Mouse (Mus musculus) liver, embryonic 11.5 days (tissue): ENCODE measurements around the gene Ldb2. TPM values are rescaled to one million over a fixed set of nuclear protein-coding genes. Genes with fewer than 3 reads are reported as not detected.

Experiments used
- ATAC-seq: fragments of 200-750 bp; cut with Nextera tagmentation; replicated peaks from 2 replicates; pipeline ENCODE4 v1.8.0; 2017; ENCODE audit warnings: moderate number of reproducible peaks, mild to moderate bottlenecking, moderate TSS enrichment, moderate library complexity; ENCODE audit not compliant: low FRiP score
- DNase-seq: peaks from one replicate; pipeline ENCODE4 v3.0.0-alpha.2; 2017; ENCODE audit warnings: low spot score
- H3K27ac ChIP-seq: fragments of 300-500 bp; sonication (generic); 2 replicates; pipeline ENCODE4 v1.5.1; 2014; ENCODE audit warnings: mild to moderate bottlenecking, low read depth, low read length, control low read depth
- H3K27me3 ChIP-seq: fragments of 300-500 bp; sonication (generic); replicated peaks from 2 replicates; pipeline ENCODE4 v1.6.1; 2014; ENCODE audit warnings: low read length, mixed read lengths; ENCODE audit not compliant: control insufficient read depth, insufficient read depth
- H3K36me3 ChIP-seq: fragments of 300-500 bp; sonication (generic); 2 replicates; pipeline ENCODE4 v1.6.1; 2014; ENCODE audit warnings: mild to moderate bottlenecking, low read length, moderate library complexity, mixed read lengths; ENCODE audit not compliant: control insufficient read depth, insufficient read depth
- H3K4me1 ChIP-seq: fragments of 300-500 bp; sonication (generic); replicated peaks from 2 replicates; pipeline ENCODE4 v1.6.1; 2014; ENCODE audit warnings: low read length, mixed read lengths; ENCODE audit not compliant: control insufficient read depth, insufficient read depth
- H3K4me2 ChIP-seq: fragments of 300-500 bp; sonication (generic); 2 replicates; pipeline ENCODE4 v1.6.1; 2014; ENCODE audit warnings: mild to moderate bottlenecking, control low read depth, moderate library complexity
- H3K4me3 ChIP-seq: fragments of 300-500 bp; sonication (generic); 2 replicates; pipeline ENCODE4 v1.5.1; 2014; ENCODE audit warnings: low read depth, low read length, control low read depth
- H3K9ac ChIP-seq: fragments of 300-500 bp; sonication (generic); 2 replicates; pipeline ENCODE4 v1.6.1; 2014; ENCODE audit warnings: low read depth, low read length, control low read depth
- H3K9me3 ChIP-seq: fragments of 300-500 bp; sonication (generic); 2 replicates; pipeline ENCODE4 v1.6.1; 2016; ENCODE audit warnings: low read length, inconsistent platforms, mixed read lengths; ENCODE audit not compliant: control insufficient read depth
- WGBS: fragments of 180-500 bp; shearing (Covaris S2); extraction: QIAGEN DNeasy Blood & Tissue Kit; methylation state at CpG from one replicate; pipeline ENCODE4 v1.1.7; 2014; 5-methylcytosine and 5-hydroxymethylcytosine counted together
- polyA plus RNA-seq: library from polyadenylated mRNA; unstranded; fragments of >200 nt; fragmentation: Nextera tagmentation; extraction: Ambion mirVana; gene quantifications from 2 replicates; pipeline ENCODE4 v1.2.1, GENCODE M21; 2014

The Ldb2 gene
- polyA plus RNA-seq = 12.6 and 13.1 TPM in 2 replicates

- DNase-seq = peak; percentile 41
- Histone ChIP-seq H3K4me2 (peak within 1 kb of the TSS; percentile 65), H3K36me3 (no peaks in the 10 kb centered on the region), H3K9me3 (no peaks in the 10 kb centered on the region), H3K9ac (peak within 1 kb of the TSS; percentile 44; the same call in 1 of the 2 replicates), H3K4me3 (peak within 1 kb of the TSS; percentile 39), H3K27me3 (no peaks in the 10 kb centered on the region), H3K4me1 (no peaks in the 10 kb centered on the region), H3K27ac (no peak within 1 kb of the TSS)
- ATAC-seq = peak; percentile 63
- 1% methylated on average over 19 of the region's 19 CpGs for WGBS
These were observed at the start of gene Ldb2 for GRCm38 (mm10) chr5:44799053-44799860. Ldb2 (minus strand) TSS chr5:44799680.

GRCm38 (mm10) chr5:44831287-44831686, 31.8 kb upstream of the Ldb2 start:
- Histone ChIP-seq H3K4me3 (no peak overlapping the region), H3K36me3 (no peaks in the 10 kb centered on the region), H3K9me3 (no peaks in the 10 kb centered on the region), H3K27me3 (no peaks in the 10 kb centered on the region), H3K9ac (no peak overlapping the region), H3K4me2 (no peak overlapping the region), H3K4me1 (no peaks in the 10 kb centered on the region), H3K27ac (no peak overlapping the region)
- no peak for ATAC-seq
- no peak for DNase-seq
- WGBS = 54% methylated on average over 5 of the region's 5 CpGs

GRCm38 (mm10) chr5:44815506-44815905, 16.0 kb upstream of the Ldb2 start:
- Histone ChIP-seq H3K4me3 (no peak overlapping the region), H3K36me3 (no peaks in the 10 kb centered on the region), H3K4me1 (no peaks in the 10 kb centered on the region), H3K27ac (no peak overlapping the region), H3K9me3 (no peaks in the 10 kb centered on the region), H3K4me2 (no peak overlapping the region), H3K9ac (no peak overlapping the region), H3K27me3 (no peaks in the 10 kb centered on the region)
- 86% methylated on average over 1 of the region's 1 CpGs for WGBS
- DNase-seq (no peak), ATAC-seq (no peak)

- ATAC-seq (no peak), DNase-seq (no peak)
- no peak overlapping the region for H3K4me2 ChIP-seq
- no peaks in the 10 kb centered on the region for H3K9me3 ChIP-seq
- H3K36me3 ChIP-seq = no peaks in the 10 kb centered on the region
- H3K4me1 ChIP-seq = no peaks in the 10 kb centered on the region
- H3K27me3 ChIP-seq = no peaks in the 10 kb centered on the region
- no peak overlapping the region for H3K4me3 ChIP-seq
- no peak overlapping the region for H3K27ac ChIP-seq
- 72% methylated on average over 2 of the region's 2 CpGs for WGBS
- no peak overlapping the region for H3K9ac ChIP-seq
These were observed 6.5 kb upstream of the Ldb2 start for GRCm38 (mm10) chr5:44805960-44806359.

- no peak overlapping the region for H3K27ac ChIP-seq
- no peak overlapping the region for H3K9ac ChIP-seq
- DNase-seq (no peak), ATAC-seq (no peak)
- H3K4me1 ChIP-seq = no peaks in the 10 kb centered on the region
- no peaks in the 10 kb centered on the region for H3K9me3 ChIP-seq
- no peak overlapping the region for H3K4me3 ChIP-seq
- no peaks in the 10 kb centered on the region for H3K27me3 ChIP-seq
- no peak overlapping the region for H3K4me2 ChIP-seq
- WGBS = 31% methylated on average over 3 of the region's 3 CpGs
- H3K36me3 ChIP-seq = no peaks in the 10 kb centered on the region
These were observed 1.6 kb upstream of the Ldb2 start for GRCm38 (mm10) chr5:44801100-44801499.

- Histone ChIP-seq H3K9ac (no peak overlapping the region), H3K4me1 (no peaks in the 10 kb centered on the region), H3K4me2 (peak overlapping the region; percentile 65; the same call in 1 of the 2 replicates), H3K36me3 (no peaks in the 10 kb centered on the region), H3K4me3 (peak overlapping the region; percentile 39; the same call in 1 of the 2 replicates), H3K27ac (no peak overlapping the region), H3K27me3 (no peaks in the 10 kb centered on the region), H3K9me3 (no peaks in the 10 kb centered on the region)
- ATAC-seq (no peak), DNase-seq (no peak)
- 44% methylated on average over 2 of the region's 2 CpGs for WGBS
These were observed 381 bp upstream of the Ldb2 start for GRCm38 (mm10) chr5:44799861-44800260.

- H3K4me2 ChIP-seq = peak overlapping the region; percentile 65
- ATAC-seq (no peak), DNase-seq (no peak)
- H3K4me3 ChIP-seq = peak overlapping the region; percentile 39
- H3K9ac ChIP-seq = no peak overlapping the region
- no peaks in the 10 kb centered on the region for H3K9me3 ChIP-seq
- H3K36me3 ChIP-seq = no peaks in the 10 kb centered on the region
- no peak overlapping the region for H3K27ac ChIP-seq
- 11% methylated on average over 3 of the region's 3 CpGs for WGBS
- H3K4me1 ChIP-seq = no peaks in the 10 kb centered on the region
- H3K27me3 ChIP-seq = no peaks in the 10 kb centered on the region
These were observed 987 bp downstream of the Ldb2 start for GRCm38 (mm10) chr5:44798493-44798892.

GRCm38 (mm10) chr5:44798056-44798455, 1.4 kb downstream of the Ldb2 start:
- Histone ChIP-seq H3K27ac (no peak overlapping the region), H3K9me3 (no peaks in the 10 kb centered on the region), H3K36me3 (no peaks in the 10 kb centered on the region), H3K4me1 (no peaks in the 10 kb centered on the region), H3K4me3 (peak overlapping the region; percentile 39), H3K27me3 (no peaks in the 10 kb centered on the region), H3K9ac (no peak overlapping the region), H3K4me2 (peak overlapping the region; percentile 65)
- 22% methylated on average over 2 of the region's 2 CpGs for WGBS
- no peak for DNase-seq
- ATAC-seq = no peak

GRCm38 (mm10) chr5:44784591-44784990, 14.9 kb downstream of the Ldb2 start:
- no peaks in the 10 kb centered on the region for H3K4me1 ChIP-seq
- H3K4me3 ChIP-seq = no peak overlapping the region
- no peaks in the 10 kb centered on the region for H3K36me3 ChIP-seq
- WGBS = 66% methylated on average over 3 of the region's 3 CpGs
- no peaks in the 10 kb centered on the region for H3K27me3 ChIP-seq
- no peaks in the 10 kb centered on the region for H3K9me3 ChIP-seq
- H3K4me2 ChIP-seq = no peak overlapping the region
- no peak overlapping the region for H3K9ac ChIP-seq
- no peak overlapping the region for H3K27ac ChIP-seq
- no peak for DNase-seq
- ATAC-seq = no peak
